Mouse (Mus musculus): ENCODE data around the gene Gm29133.

The Gm29133 gene

GRCm38 (mm10) chr3:75747897-75748296 is at the start of gene Gm29133:
TSS of gene Gm29133 (plus strand) at chr3:75748197.
- no peak for DNase-seq (ENCODE audit: low read depth, low spot score)

- DNase-seq (ENCODE audit: low read depth, low spot score): no peak
Observed at GRCm38 (mm10) chr3:75699088-75699487, 48.9 kb upstream of the Gm29133 start.

GRCm38 (mm10) chr3:75701336-75701735 is 46.7 kb upstream of the Gm29133 start:
- no peak for DNase-seq (ENCODE audit: low read depth, low spot score)

- DNase-seq (ENCODE audit: low read depth, low spot score): no peak
Observed at GRCm38 (mm10) chr3:75706536-75706935, 41.5 kb upstream of the Gm29133 start.

- no peak for DNase-seq (ENCODE audit: low read depth, low spot score)
Observed at GRCm38 (mm10) chr3:75713678-75714295, 34.2 kb upstream of the Gm29133 start.

GRCm38 (mm10) chr3:75720663-75721062 is 27.3 kb upstream of the Gm29133 start:
- DNase-seq (ENCODE audit: low read depth, low spot score): peak; percentile 1

- DNase-seq (ENCODE audit: low read depth, low spot score): no peak
Observed at GRCm38 (mm10) chr3:75730982-75731600, 16.9 kb upstream of the Gm29133 start.

GRCm38 (mm10) chr3:75743664-75744437 is 4.1 kb upstream of the Gm29133 start:
- DNase-seq (ENCODE audit: low read depth, low spot score): no peak

GRCm38 (mm10) chr3:75745343-75745742 is 2.7 kb upstream of the Gm29133 start:
- DNase-seq (ENCODE audit: low read depth, low spot score): no peak

GRCm38 (mm10) chr3:75763351-75763750 is 15.4 kb downstream of the Gm29133 start:
- DNase-seq (ENCODE audit: low read depth, low spot score): no peak

- DNase-seq (ENCODE audit: low read depth, low spot score): no peak
Observed at GRCm38 (mm10) chr3:75774253-75774652, 26.3 kb downstream of the Gm29133 start.

- no peak for DNase-seq (ENCODE audit: low read depth, low spot score)
Observed at GRCm38 (mm10) chr3:75808001-75808400, 60.0 kb downstream of the Gm29133 start.

- no peak for DNase-seq (ENCODE audit: low read depth, low spot score)
Observed at GRCm38 (mm10) chr3:75823934-75824333, 75.9 kb downstream of the Gm29133 start.

- no peak for DNase-seq (ENCODE audit: low read depth, low spot score)
Observed at GRCm38 (mm10) chr3:75824458-75824857, 76.5 kb downstream of the Gm29133 start.

GRCm38 (mm10) chr3:75834827-75835226 is 86.8 kb downstream of the Gm29133 start:
- no peak for DNase-seq (ENCODE audit: low read depth, low spot score)

GRCm38 (mm10) chr3:75835286-75835967 is 87.4 kb downstream of the Gm29133 start:
- no peak for DNase-seq (ENCODE audit: low read depth, low spot score)
